Mouse (Mus musculus): ENCODE measurements around the gene Lpp. TPM values are rescaled to one million over a fixed set of nuclear protein-coding genes. Genes with fewer than 3 reads are reported as not detected.

Lpp gene
- total and polyA plus RNA-seq, 3 experiments: 0.64 to 1.2 (median 0.68) TPM

GRCm38 (mm10) chr16:24874235-24874634 is 480.9 kb downstream of the Lpp start:
- in situ Hi-C loops (cut with MboI; ENCODE audit: low pct_ligation_motif_present, low pct_unique_long_range_greater_than_20kb, low sequenced_read_pairs): loop anchor here (25.0 kb wide), 1 partner anchor 887 kb away; the partner anchor contains the start of genes Bcl6 and Gm37419
- Histone ChIP-seq H3K36me3 (replicated peaks in 1 of 2; ENCODE audit: control insufficient read depth in 1 of 2, insufficient read depth in 1 of 2, low read length in 1 of 2) (peaks cover 0 to 2% of the 10 kb centered on the region in 2 experiments), H3K27me3 (replicated peaks) (no peaks in the 10 kb centered on the region), H3K27ac (ENCODE audit: insufficient read depth, low read depth) (no peak overlapping the region), H3K4me1 (ENCODE audit: control insufficient read depth in 1 of 2, insufficient read depth in 2 of 2) (peaks cover 0 to 11% of the 10 kb centered on the region in 2 experiments; a peak in 1 of 4 replicates), H3K4me3 (replicated peaks in 1 of 3; ENCODE audit: low read depth in 2 of 3, low read length in 2 of 3, poor library complexity in 1 of 3) (no peak overlapping the region), H3K79me2 (replicated peaks; ENCODE audit: control insufficient read depth, extremely low read depth, insufficient read depth, poor library complexity, severe bottlenecking) (no peaks in the 10 kb centered on the region), H3K9me3 (replicated peaks; ENCODE audit: low read length) (peaks cover 7% of the 10 kb centered on the region), H3K4me2 (ENCODE audit: insufficient read depth, low read depth, poor library complexity, severe bottlenecking) (no peak overlapping the region), H3K9ac (ENCODE audit: insufficient read depth, low read depth) (no peak overlapping the region)
- no peak for TF ChIP-seq E2F4 (IDR thresholded peaks at IDR 0.05; ENCODE audit: insufficient replicate concordance, low read depth, low read length)
- no peak for TF ChIP-seq MAZ (IDR thresholded peaks at IDR 0.05; ENCODE audit: low read depth, low read length)
- peak; percentile 62 for TF ChIP-seq ZC3H11A (IDR thresholded peaks at IDR 0.05; ENCODE audit: low read depth, low read length)
- no peak for TF ChIP-seq KAT2A (IDR thresholded peaks at IDR 0.05; ENCODE audit: insufficient replicate concordance, low read length)
- TF ChIP-seq EP300 (IDR thresholded peaks at IDR 0.05; ENCODE audit: low read length): no peak
- peak; percentile 84 for TF ChIP-seq SMC3 (IDR thresholded peaks at IDR 0.05; ENCODE audit: low read depth, low read length)
- 0 out of 2 replicates have a peak, but pooled peaks have one; percentile 7 for TF ChIP-seq ZNF384 (IDR thresholded peaks at IDR 0.05; ENCODE audit: low read depth, low read length)
- no peak for TF ChIP-seq POLR2A (IDR thresholded peaks at IDR 0.05; ENCODE audit: low read depth, low read length)
- no peak for TF ChIP-seq BHLHE40 (IDR thresholded peaks at IDR 0.05; ENCODE audit: low read depth, low read length)
- peak; percentile 84 for TF ChIP-seq RAD21 (IDR thresholded peaks at IDR 0.05; ENCODE audit: low read depth, low read length)
- TF ChIP-seq HCFC1 (IDR thresholded peaks at IDR 0.05; ENCODE audit: low read depth, low read length): no peak
- 0 out of 2 replicates have a peak, but pooled peaks have one; percentile 29 for TF ChIP-seq MYC (IDR thresholded peaks at IDR 0.05; ENCODE audit: low read depth, low read length)
- TF ChIP-seq CHD1 (IDR thresholded peaks at IDR 0.05; ENCODE audit: low read depth, low read length): no peak
- TF ChIP-seq JUND (conservative IDR thresholded peaks at IDR 0.05; ENCODE audit: low read depth, low read length): peak; percentile 52; the same call in 1 of the 2 replicates
- peak; percentile 35; the same call in 1 of the 2 replicates for TF ChIP-seq MEF2A (IDR thresholded peaks at IDR 0.05; ENCODE audit: borderline replicate concordance, low read depth, low read length)
- TF ChIP-seq CTCF (conservative IDR thresholded peaks at IDR 0.05 in 1 of 2, IDR thresholded peaks at IDR 0.05 in 1 of 2; ENCODE audit: low read depth in 2 of 2, low read length in 2 of 2): peak; percentile 74 to 75
- TF ChIP-seq MAFK (IDR thresholded peaks at IDR 0.05; ENCODE audit: insufficient replicate concordance, low read length): 0 out of 2 replicates have a peak, but pooled peaks have one; percentile 41
- no peak for TF ChIP-seq CHD2 (IDR thresholded peaks at IDR 0.05; ENCODE audit: low read length)
- peak; percentile 23; the same call in 1 of the 2 replicates for TF ChIP-seq NELFE (IDR thresholded peaks at IDR 0.05; ENCODE audit: low read depth, low read length)
- no peak for TF ChIP-seq UBTF (IDR thresholded peaks at IDR 0.05; ENCODE audit: low read depth, low read length)
- TF ChIP-seq JUN (IDR thresholded peaks at IDR 0.05; ENCODE audit: insufficient read depth, low read depth, low read length): peak; percentile 28; the same call in 1 of the 2 replicates
- TF ChIP-seq RCOR1 (conservative IDR thresholded peaks at IDR 0.05; ENCODE audit: low read depth, low read length): no peak
- DNase-seq (ENCODE audit: extremely low read depth): peak; percentile 71
- dilution Hi-C loops (cut with MboI; ENCODE audit: extremely low pct_ligation_motif_present, extremely low pct_unique_long_range_greater_than_20kb, low sequenced_read_pairs): no loop called here

Data from CH12.LX (cell line).